Mouse (Mus musculus) intestine, postnatal 0 days (tissue): ENCODE results near the gene Rbm14. TPM values are rescaled to one million over a fixed set of nuclear protein-coding genes. Genes with fewer than 3 reads are reported as not detected.
A peak's percentile ranks its signal among the peaks of the same experiment; 100 is the strongest.

Experiments used
- ATAC-seq: fragments of 200-750 bp; cut with Nextera tagmentation; 2 replicates; pipeline ENCODE4 v1.8.0; 2017; ENCODE audit warnings: mild to moderate bottlenecking, moderate TSS enrichment, moderate library complexity
- H3K27ac ChIP-seq: fragments of 300-500 bp; sonication (generic); 2 replicates; pipeline ENCODE4 v1.5.1; 2014; ENCODE audit warnings: mild to moderate bottlenecking, low read depth, low read length, moderate library complexity
- H3K27me3 ChIP-seq: fragments of 300-500 bp; sonication (generic); replicated peaks from 2 replicates; pipeline ENCODE4 v1.6.1; 2014; ENCODE audit warnings: low read length, mixed read lengths; ENCODE audit not compliant: control insufficient read depth, insufficient read depth
- H3K36me3 ChIP-seq: fragments of 300-500 bp; sonication (generic); 2 replicates; pipeline ENCODE4 v1.6.1; 2014; ENCODE audit warnings: mild to moderate bottlenecking, moderate library complexity; ENCODE audit not compliant: control insufficient read depth, insufficient read depth
- H3K4me1 ChIP-seq: fragments of 300-500 bp; sonication (generic); replicated peaks from 2 replicates; pipeline ENCODE4 v1.6.1; 2014; ENCODE audit warnings: antibody characterized with exemption, low read length, mixed read lengths; ENCODE audit not compliant: control insufficient read depth, insufficient read depth
- H3K4me2 ChIP-seq: fragments of 300-500 bp; sonication (generic); replicated peaks from 2 replicates; pipeline ENCODE4 v1.6.1; 2014; ENCODE audit warnings: low read depth, mild to moderate bottlenecking, moderate library complexity
- H3K4me3 ChIP-seq: fragments of 300-500 bp; sonication (generic); 2 replicates; pipeline ENCODE4 v1.5.1; 2014; ENCODE audit warnings: low read depth, low read length
- H3K9ac ChIP-seq: fragments of 300-500 bp; sonication (generic); 2 replicates; pipeline ENCODE4 v1.6.1; 2014; ENCODE audit warnings: mild to moderate bottlenecking, low read depth, low read length
- H3K9me3 ChIP-seq: fragments of 300-500 bp; sonication (generic); 2 replicates; pipeline ENCODE4 v1.6.1; 2016; ENCODE audit warnings: mixed run types; ENCODE audit not compliant: control insufficient read depth
- CTCF ChIP-seq: sonication (generic); IDR thresholded peaks from 2 replicates; pipeline ENCODE4 v1.5.1; 2016; ENCODE audit warnings: low read depth, mild to moderate bottlenecking, control low read depth, antibody characterized with exemption, moderate library complexity
- WGBS: fragments of 180-500 bp; shearing (Covaris S2); extraction: QIAGEN DNeasy Blood & Tissue Kit; methylation state at CpG from one replicate; pipeline ENCODE4 v1.1.7; 2014; 5-methylcytosine and 5-hydroxymethylcytosine counted together
- polyA plus RNA-seq: library from polyadenylated mRNA; unstranded; fragments of >200 nt; fragmentation: Nextera tagmentation; extraction: Ambion mirVana; gene quantifications from 2 replicates; pipeline ENCODE4 v1.2.1, GENCODE M21; 2015

Gene Rbm14
- polyA plus RNA-seq, 1 experiment from 2014 or later, result 21.8 TPM

- no peak for TF ChIP-seq CTCF
- Histone ChIP-seq H3K36me3 (no peaks in the 10 kb centered on the region), H3K9me3 (0 out of 2 replicates have a peak, but pooled peaks cover 3% of the 10 kb centered on the region), H3K27ac (peak overlapping the region; percentile 92), H3K4me3 (peak overlapping the region; percentile 83), H3K4me2 (peak overlapping the region; percentile 71), H3K27me3 (no peaks in the 10 kb centered on the region), H3K9ac (peak overlapping the region; percentile 73), H3K4me1 (0 out of 2 replicates have a peak, but pooled peaks cover 5% of the 10 kb centered on the region)
- under 1% methylated on average over 17 of the region's 17 CpGs for WGBS
- ATAC-seq, result no peak
Observed at GRCm38 (mm10) chr19:4810746-4811062, 730 bp downstream of the Rbm14 start.

GRCm38 (mm10) chr19:4810309-4810708 is 1.1 kb downstream of the Rbm14 start:
- WGBS, result under 1% methylated on average over 14 of the region's 14 CpGs
- TF ChIP-seq CTCF, result no peak
- H3K27ac ChIP-seq, result peak overlapping the region; percentile 92; the same call in 1 of the 2 replicates
- no peaks in the 10 kb centered on the region for H3K27me3 ChIP-seq
- H3K4me3 ChIP-seq, result peak overlapping the region; percentile 83
- H3K9ac ChIP-seq, result peak overlapping the region; percentile 73
- no peaks in the 10 kb centered on the region for H3K36me3 ChIP-seq
- peak overlapping the region; percentile 71 for H3K4me2 ChIP-seq
- ATAC-seq, result no peak
- 0 out of 2 replicates have a peak, but pooled peaks cover 5% of the 10 kb centered on the region for H3K4me1 ChIP-seq
- H3K9me3 ChIP-seq, result no peaks in the 10 kb centered on the region

- Histone ChIP-seq H3K36me3 (peaks cover 56% of the 10 kb centered on the region), H3K4me1 (no peaks in the 10 kb centered on the region; the same call in 1 of the 2 replicates)
- ATAC-seq, result no peak
Observed at GRCm38 (mm10) chr19:4803283-4803682, 8.2 kb downstream of the Rbm14 start.

GRCm38 (mm10) chr19:4802691-4803091 is 8.7 kb downstream of the Rbm14 start:
- WGBS, result 92% methylated on average over 7 of the region's 7 CpGs
- H3K9me3 ChIP-seq, result no peaks in the 10 kb centered on the region
- H3K4me1 ChIP-seq, result no peaks in the 10 kb centered on the region; the same call in 1 of the 2 replicates
- peaks cover 56% of the 10 kb centered on the region for H3K36me3 ChIP-seq
- no peak overlapping the region for H3K27ac ChIP-seq
- TF ChIP-seq CTCF, result no peak
- H3K9ac ChIP-seq, result no peak overlapping the region
- no peak for ATAC-seq
- no peaks in the 10 kb centered on the region for H3K27me3 ChIP-seq
- H3K4me3 ChIP-seq, result no peak overlapping the region
- H3K4me2 ChIP-seq, result no peak overlapping the region

More at GRCm38 (mm10) chr19:4803283-4803682, 8.2 kb downstream of the Rbm14 start:
- no peak for TF ChIP-seq CTCF
- Histone ChIP-seq H3K9ac (no peak overlapping the region), H3K9me3 (no peaks in the 10 kb centered on the region), H3K27me3 (no peaks in the 10 kb centered on the region), H3K27ac (no peak overlapping the region), H3K4me2 (no peak overlapping the region), H3K4me3 (no peak overlapping the region)
- 67% methylated on average over 10 of the region's 10 CpGs for WGBS

- no peak overlapping the region for H3K4me2 ChIP-seq
- no peak overlapping the region for H3K4me3 ChIP-seq
- WGBS, result 96% methylated on average over 5 of the region's 5 CpGs
- ATAC-seq, result no peak
- no peak for TF ChIP-seq CTCF
- no peaks in the 10 kb centered on the region; the same call in 1 of the 2 replicates for H3K4me1 ChIP-seq
- H3K36me3 ChIP-seq, result peaks cover 56% of the 10 kb centered on the region
- H3K27ac ChIP-seq, result no peak overlapping the region
- no peak overlapping the region for H3K9ac ChIP-seq
- no peaks in the 10 kb centered on the region for H3K27me3 ChIP-seq
- H3K9me3 ChIP-seq, result no peaks in the 10 kb centered on the region
Observed at GRCm38 (mm10) chr19:4799083-4799482, 12.4 kb downstream of the Rbm14 start.

GRCm38 (mm10) chr19:4797846-4798245 is 13.6 kb downstream of the Rbm14 start:
- no peak overlapping the region for H3K4me2 ChIP-seq
- TF ChIP-seq CTCF, result no peak
- no peak overlapping the region for H3K9ac ChIP-seq
- 97% methylated on average over 2 of the region's 2 CpGs for WGBS
- H3K36me3 ChIP-seq, result peaks cover 44% of the 10 kb centered on the region
- ATAC-seq, result no peak
- H3K4me1 ChIP-seq, result no peaks in the 10 kb centered on the region
- no peaks in the 10 kb centered on the region for H3K9me3 ChIP-seq
- H3K4me3 ChIP-seq, result no peak overlapping the region
- H3K27ac ChIP-seq, result no peak overlapping the region
- H3K27me3 ChIP-seq, result no peaks in the 10 kb centered on the region

GRCm38 (mm10) chr19:4795929-4796328 is 15.5 kb downstream of the Rbm14 start:
- 89% methylated on average over 1 of the region's 1 CpGs for WGBS
- no peak overlapping the region for H3K4me3 ChIP-seq
- no peaks in the 10 kb centered on the region for H3K9me3 ChIP-seq
- H3K9ac ChIP-seq, result no peak overlapping the region
- H3K27me3 ChIP-seq, result no peaks in the 10 kb centered on the region
- peaks cover 36% of the 10 kb centered on the region for H3K36me3 ChIP-seq
- no peak for TF ChIP-seq CTCF
- 0 out of 2 replicates have a peak, but pooled peaks cover 6% of the 10 kb centered on the region for H3K4me1 ChIP-seq
- no peak for ATAC-seq
- no peak overlapping the region for H3K27ac ChIP-seq
- no peak overlapping the region for H3K4me2 ChIP-seq
